Mouse (Mus musculus) brain, embryonic 14.5 days (tissue): ENCODE results near the gene Hrh3.

Experiments
- CTCF ChIP-seq: fragments of 200-500 bp; IDR thresholded peaks from 2 replicates; pipeline ENCODE4 v1.5.1; 2012; ENCODE audit warnings: inconsistent platforms, mild to moderate bottlenecking, moderate library complexity, borderline replicate concordance; ENCODE audit not compliant: insufficient read depth, insufficient read length; ENCODE audit errors: extremely low read depth
- POLR2A ChIP-seq: fragments of 200-500 bp; IDR thresholded peaks from 2 replicates; pipeline ENCODE4 v1.6.1; 2012; ENCODE audit warnings: mild to moderate bottlenecking, inconsistent platforms, borderline replicate concordance; ENCODE audit not compliant: poor library complexity, insufficient read depth, insufficient read length, severe bottlenecking; ENCODE audit errors: extremely low read depth

- TF ChIP-seq POLR2A (no peak), CTCF (no peak)
Observed at GRCm38 (mm10) chr2:180135414-180135813, 31.1 kb upstream of the Hrh3 start.
